31 mouse cellular contexts compared by ENCODE assay signal in genomic region chr11:103451105-103451504, GRCm38 (mm10). TPM values are rescaled to one million over a fixed set of nuclear protein-coding genes. Genes with fewer than 3 reads are reported as not detected.
"Had no signal": no experiment of that assay in that cellular context is flagged by ENCODE, and none has a peak within 500 bp of the region (broad histone marks: within the 10 kb centered on the region; RNA-seq: fewer than 3 reads in every experiment).

No protein-coding gene starts in this region.

RNA-seq across cellular contexts. Expression of gene Lrrc37a, which starts 53.3 kb away (rescaled TPM):
- polyA plus RNA-seq: limb, embryonic 10.5 days; limb, embryonic 11.5 days; limb, embryonic 12.5 days; limb, embryonic 13.5 days; limb, embryonic 14.5 days; limb, embryonic 15.5 days; liver, adult 2 months; liver, embryonic 11.5 days; liver, embryonic 12.5 days; liver, embryonic 13.5 days; liver, embryonic 14.5 days; liver, embryonic 15.5 days; liver, embryonic 16.5 days; liver, postnatal 0 days; lung, adult 2 months; lung, embryonic 14.5 days; lung, embryonic 15.5 days; lung, embryonic 16.5 days; lung, postnatal 0 days; macrophage; midbrain, embryonic 10.5 days; midbrain, embryonic 11.5 days; midbrain, embryonic 12.5 days; midbrain, embryonic 13.5 days; midbrain, embryonic 14.5 days; midbrain, embryonic 15.5 days; midbrain, embryonic 16.5 days; midbrain, postnatal 0 days; myocyte; neural tube, embryonic 11.5 days; neural tube, embryonic 12.5 days had no signal
